Mouse (Mus musculus) ES-E14 (cell line): ENCODE data around the gene Grid2. TPM values are rescaled to one million over a fixed set of nuclear protein-coding genes. Genes with fewer than 3 reads are reported as not detected.

ENCODE experiments used
- DNase-seq: peaks from one replicate; pipeline ENCODE4 v3.0.0-alpha.2; 2013; ENCODE audit warnings: low read depth, low spot score
- H3K27ac ChIP-seq: 2 replicates; pipeline ENCODE4 v1.5.1; 2012; ENCODE audit warnings: low read depth, mild to moderate bottlenecking, low read length, moderate library complexity, mixed read lengths; ENCODE audit not compliant: poor library complexity, insufficient read depth, severe bottlenecking
- H3K36me3 ChIP-seq: 2 replicates; pipeline ENCODE4 v1.6.1; 2012; ENCODE audit warnings: mild to moderate bottlenecking, low read length, moderate library complexity, mixed read lengths; ENCODE audit not compliant: control insufficient read depth, poor library complexity, insufficient read depth, severe bottlenecking
- H3K4me1 ChIP-seq, 2 experiments: fragments of 150-350 bp in 1 of 2; sonication (generic) in 1 of 2; 2 replicates each; pipeline ENCODE4 v1.6.1; 2012; ENCODE audit warnings: low read length in 2 of 2, mild to moderate bottlenecking in 1 of 2, mixed read lengths in 1 of 2; ENCODE audit not compliant: control insufficient read depth in 2 of 2, insufficient read depth in 2 of 2, poor library complexity in 1 of 2
- H3K4me3 ChIP-seq, 2 experiments: fragments of 150-350 bp in 1 of 2; sonication (generic) in 1 of 2; 2 replicates each; pipeline ENCODE4 v1.5.1; 2012; ENCODE audit warnings: low read length in 2 of 2, low read depth in 1 of 2, mild to moderate bottlenecking in 1 of 2, mixed read lengths in 1 of 2; ENCODE audit not compliant: insufficient read depth in 1 of 2, poor library complexity in 1 of 2, severe bottlenecking in 1 of 2
- H3K9ac ChIP-seq: 2 replicates; pipeline ENCODE4 v1.6.1; 2012; ENCODE audit warnings: low read depth, mild to moderate bottlenecking, low read length, mixed read lengths; ENCODE audit not compliant: poor library complexity, insufficient read depth, severe bottlenecking
- H3K9me3 ChIP-seq: fragments of 150-350 bp; sonication (generic); 2 replicates; pipeline ENCODE4 v1.6.1; 2012; ENCODE audit warnings: low read depth, mild to moderate bottlenecking, low read length; ENCODE audit not compliant: control insufficient read depth, insufficient read depth
- CHD2 ChIP-seq: IDR thresholded peaks from 2 replicates; pipeline ENCODE4 v1.6.1; 2014; ENCODE audit warnings: mild to moderate bottlenecking, low read depth, low read length, inconsistent platforms
- HCFC1 ChIP-seq: IDR thresholded peaks from 2 replicates; pipeline ENCODE4 v1.6.1; 2012; ENCODE audit warnings: low read length, inconsistent platforms, borderline replicate concordance; ENCODE audit not compliant: insufficient read depth
- MAFK ChIP-seq: IDR thresholded peaks from 2 replicates; pipeline ENCODE4 v1.6.1; 2014; ENCODE audit warnings: mild to moderate bottlenecking, low read depth, low read length, inconsistent platforms; ENCODE audit not compliant: insufficient read depth
- ZC3H11A ChIP-seq: IDR thresholded peaks from 2 replicates; pipeline ENCODE4 v1.6.1; 2012; ENCODE audit warnings: low read depth, mild to moderate bottlenecking, inconsistent platforms, low read length, borderline replicate concordance
- ZNF384 ChIP-seq: IDR thresholded peaks from 2 replicates; pipeline ENCODE4 v1.6.1; 2012; ENCODE audit warnings: low read depth, low read length, inconsistent platforms
- in situ Hi-C, 2 experiments: fragments of 600-800 bp; cut with MboI; formaldehyde crosslinking; loops; one replicate each; pipeline ENCODE4 v1.15.1; 2025; ENCODE audit warnings: low sequenced_read_pairs in 2 of 2, inconsistent platforms in 1 of 2; ENCODE audit not compliant: unreplicated experiment in 2 of 2
- total RNA-seq: library from RNA; depleted of rRNA; stranded (reverse); fragments of 300-350 nt; gene quantifications from 2 replicates; pipeline ENCODE4 v1.2.3, GENCODE M21; 2012

Grid2 gene
- total RNA-seq, 1 experiment = 0.94 TPM

GRCm38 (mm10) chr6:63964269-63964668 lies 708.6 kb downstream of the Grid2 start:
- in situ Hi-C loops = no loop called here
- no peaks in the 10 kb centered on the region for H3K9me3 ChIP-seq
- H3K9ac ChIP-seq = no peak overlapping the region
- H3K4me1 ChIP-seq = no peaks in the 10 kb centered on the region
- no peak for DNase-seq
- H3K36me3 ChIP-seq = no peaks in the 10 kb centered on the region
- no peak overlapping the region for H3K27ac ChIP-seq
- H3K4me3 ChIP-seq = no peak overlapping the region
- TF ChIP-seq MAFK (no peak), ZC3H11A (no peak), CHD2 (no peak), ZNF384 (no peak)

GRCm38 (mm10) chr6:63964735-63965134 lies 709.1 kb downstream of the Grid2 start:
- H3K4me3 ChIP-seq = no peak overlapping the region
- in situ Hi-C loops = no loop called here
- no peak for TF ChIP-seq ZC3H11A
- no peak for TF ChIP-seq CHD2
- TF ChIP-seq HCFC1 = no peak
- no peak for TF ChIP-seq ZNF384
- TF ChIP-seq MAFK = no peak
- H3K36me3 ChIP-seq = no peaks in the 10 kb centered on the region
- H3K9me3 ChIP-seq = no peaks in the 10 kb centered on the region
- no peak overlapping the region for H3K27ac ChIP-seq
- no peak overlapping the region for H3K9ac ChIP-seq
- no peaks in the 10 kb centered on the region for H3K4me1 ChIP-seq
- no peak for DNase-seq

GRCm38 (mm10) chr6:64046084-64046483 lies 790.4 kb downstream of the Grid2 start:
- in situ Hi-C loops = no loop called here
- TF ChIP-seq CHD2 (no peak), MAFK (no peak), ZC3H11A (no peak), ZNF384 (no peak), HCFC1 (no peak)
- no peak overlapping the region for H3K9ac ChIP-seq
- no peak overlapping the region for H3K27ac ChIP-seq
- H3K9me3 ChIP-seq = no peaks in the 10 kb centered on the region
- H3K36me3 ChIP-seq = no peaks in the 10 kb centered on the region
- no peak for DNase-seq
- no peaks in the 10 kb centered on the region for H3K4me1 ChIP-seq
- no peak overlapping the region for H3K4me3 ChIP-seq

- no peaks in the 10 kb centered on the region for H3K36me3 ChIP-seq
- H3K9ac ChIP-seq = no peak overlapping the region
- no peaks in the 10 kb centered on the region for H3K9me3 ChIP-seq
- no peak overlapping the region for H3K27ac ChIP-seq
- H3K4me3 ChIP-seq = no peak overlapping the region
- H3K4me1 ChIP-seq = no peaks in the 10 kb centered on the region
- TF ChIP-seq CHD2 = no peak
- no peak for DNase-seq
- in situ Hi-C loops = no loop called here
Observed at GRCm38 (mm10) chr6:64046732-64047131, 791.1 kb downstream of the Grid2 start.

GRCm38 (mm10) chr6:64047950-64048349 lies 792.3 kb downstream of the Grid2 start:
- TF ChIP-seq ZC3H11A (no peak), CHD2 (no peak), HCFC1 (no peak), MAFK (no peak), ZNF384 (no peak)
- H3K27ac ChIP-seq = no peak overlapping the region
- no peak overlapping the region for H3K4me3 ChIP-seq
- no peaks in the 10 kb centered on the region for H3K4me1 ChIP-seq
- DNase-seq = no peak
- no peaks in the 10 kb centered on the region for H3K36me3 ChIP-seq
- H3K9ac ChIP-seq = no peak overlapping the region
- in situ Hi-C loops = no loop called here
- no peaks in the 10 kb centered on the region for H3K9me3 ChIP-seq
